Mouse (Mus musculus): Measurements from ENCODE around the gene 1700020D05Rik. TPM values are rescaled to one million over a fixed set of nuclear protein-coding genes. Genes with fewer than 3 reads are reported as not detected.

1700020D05Rik gene
- total and polyA plus RNA-seq, 3 experiments, result 0.70 to 0.89 (median 0.82) TPM

- H3K9ac ChIP-seq (ENCODE audit: low read depth, low read length), result no peak overlapping the region
- intact Hi-C loops (cut with DNase I), result no loop called here
- H3K27ac ChIP-seq, result no peak overlapping the region
- TF ChIP-seq POLR2A (IDR thresholded peaks at IDR 0.05; ENCODE audit: insufficient read depth, low read depth, low read length) (no peak), CTCF (IDR thresholded peaks at IDR 0.05) (no peak), EP300 (IDR thresholded peaks at IDR 0.05; ENCODE audit: insufficient read depth, low read depth, low read length) (no peak)
- 94% methylated on average over 19 of the region's 19 CpGs for WGBS
- DNase-seq, result no peak
- H3K36me3 ChIP-seq (ENCODE audit: control insufficient read depth, insufficient read depth, low read length), result no peaks in the 10 kb centered on the region
- no peak overlapping the region for H3K4me3 ChIP-seq
- no peaks in the 10 kb centered on the region for H3K79me2 ChIP-seq (replicated peaks; ENCODE audit: control insufficient read depth, insufficient read depth, low read length)
- H3K4me1 ChIP-seq (ENCODE audit: control insufficient read depth, insufficient read depth, low read length), result peaks cover 2% of the 10 kb centered on the region; the same call in 1 of the 2 replicates
- no peaks in the 10 kb centered on the region for H3K27me3 ChIP-seq (ENCODE audit: control insufficient read depth, insufficient read depth, low read length)
These were observed 19.9 kb downstream of the 1700020D05Rik start for GRCm38 (mm10) chr19:5483386-5484359.

GRCm38 (mm10) chr19:5481398-5481797 lies 22.2 kb downstream of the 1700020D05Rik start:
- Histone ChIP-seq H3K9ac (ENCODE audit: low read depth, low read length) (no peak overlapping the region), H3K36me3 (ENCODE audit: control insufficient read depth, insufficient read depth, low read length) (no peaks in the 10 kb centered on the region), H3K4me1 (ENCODE audit: control insufficient read depth, insufficient read depth, low read length) (no peaks in the 10 kb centered on the region), H3K4me3 (no peak overlapping the region), H3K27me3 (ENCODE audit: control insufficient read depth, insufficient read depth, low read length) (no peaks in the 10 kb centered on the region), H3K79me2 (replicated peaks; ENCODE audit: control insufficient read depth, insufficient read depth, low read length) (no peaks in the 10 kb centered on the region), H3K27ac (no peak overlapping the region)
- WGBS, result 87% methylated on average over 10 of the region's 10 CpGs
- intact Hi-C loops (cut with DNase I), result no loop called here
- no peak for TF ChIP-seq EP300 (IDR thresholded peaks at IDR 0.05; ENCODE audit: insufficient read depth, low read depth, low read length)
- TF ChIP-seq POLR2A (IDR thresholded peaks at IDR 0.05; ENCODE audit: insufficient read depth, low read depth, low read length), result no peak
- TF ChIP-seq CTCF (IDR thresholded peaks at IDR 0.05), result no peak
- DNase-seq, result no peak

- no peak for TF ChIP-seq CTCF (IDR thresholded peaks at IDR 0.05)
- TF ChIP-seq POLR2A (IDR thresholded peaks at IDR 0.05; ENCODE audit: insufficient read depth, low read depth, low read length), result no peak
- TF ChIP-seq EP300 (IDR thresholded peaks at IDR 0.05; ENCODE audit: insufficient read depth, low read depth, low read length), result no peak
- no peak overlapping the region for H3K27ac ChIP-seq
- no peak for DNase-seq
- no peaks in the 10 kb centered on the region for H3K4me1 ChIP-seq (ENCODE audit: control insufficient read depth, insufficient read depth, low read length)
- no peaks in the 10 kb centered on the region for H3K27me3 ChIP-seq (ENCODE audit: control insufficient read depth, insufficient read depth, low read length)
- intact Hi-C loops (cut with DNase I), result no loop called here
- no peak overlapping the region for H3K4me3 ChIP-seq
- no peak overlapping the region for H3K9ac ChIP-seq (ENCODE audit: low read depth, low read length)
- 83% methylated on average over 10 of the region's 10 CpGs for WGBS
- H3K36me3 ChIP-seq (ENCODE audit: control insufficient read depth, insufficient read depth, low read length), result no peaks in the 10 kb centered on the region
- H3K79me2 ChIP-seq (replicated peaks; ENCODE audit: control insufficient read depth, insufficient read depth, low read length), result no peaks in the 10 kb centered on the region
These were observed 23.6 kb downstream of the 1700020D05Rik start for GRCm38 (mm10) chr19:5480016-5480415.

- intact Hi-C loops (cut with DNase I), result no loop called here
- Histone ChIP-seq H3K4me1 (ENCODE audit: control insufficient read depth, insufficient read depth, low read length) (no peaks in the 10 kb centered on the region), H3K79me2 (replicated peaks; ENCODE audit: control insufficient read depth, insufficient read depth, low read length) (no peaks in the 10 kb centered on the region), H3K27ac (no peak overlapping the region), H3K27me3 (ENCODE audit: control insufficient read depth, insufficient read depth, low read length) (no peaks in the 10 kb centered on the region), H3K9ac (ENCODE audit: low read depth, low read length) (no peak overlapping the region), H3K4me3 (no peak overlapping the region), H3K36me3 (ENCODE audit: control insufficient read depth, insufficient read depth, low read length) (no peaks in the 10 kb centered on the region)
- no peak for DNase-seq
- TF ChIP-seq EP300 (IDR thresholded peaks at IDR 0.05; ENCODE audit: insufficient read depth, low read depth, low read length), result no peak
- TF ChIP-seq CTCF (IDR thresholded peaks at IDR 0.05), result no peak
- no peak for TF ChIP-seq POLR2A (IDR thresholded peaks at IDR 0.05; ENCODE audit: insufficient read depth, low read depth, low read length)
- 87% methylated on average over 18 of the region's 18 CpGs for WGBS
These were observed 25.8 kb downstream of the 1700020D05Rik start for GRCm38 (mm10) chr19:5477668-5478300.

- no peak for DNase-seq
- H3K9ac ChIP-seq (ENCODE audit: low read depth, low read length), result no peak overlapping the region
- H3K79me2 ChIP-seq (replicated peaks; ENCODE audit: control insufficient read depth, insufficient read depth, low read length), result no peaks in the 10 kb centered on the region
- WGBS, result 90% methylated on average over 10 of the region's 10 CpGs
- H3K27me3 ChIP-seq (ENCODE audit: control insufficient read depth, insufficient read depth, low read length), result no peaks in the 10 kb centered on the region
- H3K4me3 ChIP-seq, result no peak overlapping the region
- H3K36me3 ChIP-seq (ENCODE audit: control insufficient read depth, insufficient read depth, low read length), result no peaks in the 10 kb centered on the region
- no peaks in the 10 kb centered on the region for H3K4me1 ChIP-seq (ENCODE audit: control insufficient read depth, insufficient read depth, low read length)
- no peak overlapping the region for H3K27ac ChIP-seq
- TF ChIP-seq CTCF (IDR thresholded peaks at IDR 0.05) (no peak), POLR2A (IDR thresholded peaks at IDR 0.05; ENCODE audit: insufficient read depth, low read depth, low read length) (no peak), EP300 (IDR thresholded peaks at IDR 0.05; ENCODE audit: insufficient read depth, low read depth, low read length) (no peak)
- intact Hi-C loops (cut with DNase I), result no loop called here
These were observed 26.5 kb downstream of the 1700020D05Rik start for GRCm38 (mm10) chr19:5477004-5477667.

All from heart, adult 2 months (tissue).